Mouse (Mus musculus): Measurements from ENCODE around the gene Abhd5.

The Abhd5 gene

DNA sequence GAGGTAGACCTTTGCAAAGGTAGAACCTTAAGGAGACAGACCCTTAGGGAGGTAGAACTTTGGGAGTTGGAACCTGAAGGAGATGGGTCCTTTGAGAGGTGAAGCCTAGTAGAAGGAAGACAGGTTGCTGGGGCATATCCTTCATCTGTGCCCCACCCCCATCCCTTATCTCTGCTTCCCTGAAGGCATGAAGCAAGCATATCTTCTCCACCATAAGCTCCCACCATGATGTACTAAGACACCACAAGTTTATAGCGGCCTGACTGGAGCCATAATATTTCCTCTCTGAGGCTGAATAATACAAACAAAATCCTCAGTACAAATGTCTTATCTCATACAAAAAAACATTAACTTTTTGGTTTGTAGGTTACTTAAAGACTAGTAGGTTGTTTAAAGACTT lies 3.5 kb upstream of the Abhd5 start:
- no peak for DNase-seq (ENCODE audit: low spot score in 2 of 2)

DNA sequence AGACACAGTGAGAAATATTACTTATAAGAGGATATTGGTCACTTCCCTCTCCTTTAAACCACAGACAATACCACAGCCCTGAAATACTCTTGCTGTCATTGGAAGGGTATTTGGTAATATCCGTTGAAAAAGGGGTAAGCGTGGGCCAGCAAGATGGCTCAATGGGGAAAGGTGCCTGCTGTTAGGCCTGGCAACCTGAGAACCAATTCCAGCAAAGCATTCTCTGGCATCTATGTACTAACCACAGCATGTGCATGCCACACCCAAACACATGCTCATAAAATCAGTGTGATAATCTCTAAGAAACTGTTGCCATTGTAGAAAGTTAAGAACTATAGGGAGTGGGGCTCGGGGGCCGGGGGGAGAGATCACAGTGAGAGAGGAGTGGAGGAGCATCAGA lies 2.1 kb upstream of the Abhd5 start:
- no peak for DNase-seq (ENCODE audit: low spot score in 2 of 2)

DNA sequence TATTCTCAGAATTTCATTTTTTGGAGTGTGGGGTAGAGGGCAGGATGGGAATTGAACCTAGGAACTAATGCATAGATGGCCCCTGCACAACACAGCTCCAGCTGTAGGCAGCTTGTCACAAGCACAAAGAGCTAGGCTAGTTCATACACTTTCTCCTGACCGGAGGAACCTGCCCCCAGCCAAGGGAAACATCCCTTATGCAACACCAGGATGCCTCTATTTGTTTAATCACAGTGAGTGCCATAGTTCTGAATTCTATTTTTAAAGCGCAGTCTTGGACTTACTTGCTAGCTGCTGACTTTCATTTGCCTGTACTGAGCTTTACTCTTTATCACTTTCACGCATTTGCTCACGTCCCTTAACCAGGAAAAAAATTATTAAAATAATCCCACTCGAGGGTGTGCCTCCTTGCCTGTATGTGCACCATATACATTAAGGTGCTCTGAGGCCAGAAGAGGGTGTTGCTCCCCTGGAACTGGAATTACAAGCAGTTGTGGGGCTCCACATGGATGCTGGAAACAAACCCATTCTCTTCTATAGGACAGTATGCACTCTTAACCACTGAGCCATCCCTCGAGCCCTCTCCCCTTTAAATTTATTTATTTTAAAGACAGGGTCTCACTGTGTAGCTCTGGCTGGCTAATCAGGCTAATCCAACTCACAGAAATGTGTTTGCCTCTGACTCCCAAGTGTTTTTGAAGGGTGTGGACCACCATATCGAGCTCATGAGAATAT lies 845 bp upstream of the Abhd5 start:
- no peak for DNase-seq (ENCODE audit: low spot score in 2 of 2)

DNA sequence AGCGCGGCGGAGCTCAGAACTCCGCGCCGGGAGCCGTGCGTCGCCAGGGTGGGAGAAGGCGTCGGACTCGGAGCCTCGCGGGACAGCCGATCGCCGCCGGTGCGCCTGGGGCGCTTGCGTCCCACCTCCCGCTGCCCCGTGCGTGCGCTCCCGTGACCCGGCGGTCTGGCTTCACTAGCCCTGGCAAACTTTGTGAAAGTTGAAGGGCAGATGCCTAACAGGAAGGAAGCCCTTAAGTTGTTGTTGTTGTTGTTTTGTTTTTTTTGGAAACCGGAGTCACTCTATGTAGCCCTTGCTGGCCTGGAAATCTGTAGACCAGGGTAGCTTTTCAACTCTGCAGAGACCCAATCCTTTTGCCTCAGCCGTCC lies 601 bp downstream of the Abhd5 start:
- DNase-seq (ENCODE audit: low spot score in 2 of 2): no peak

DNA sequence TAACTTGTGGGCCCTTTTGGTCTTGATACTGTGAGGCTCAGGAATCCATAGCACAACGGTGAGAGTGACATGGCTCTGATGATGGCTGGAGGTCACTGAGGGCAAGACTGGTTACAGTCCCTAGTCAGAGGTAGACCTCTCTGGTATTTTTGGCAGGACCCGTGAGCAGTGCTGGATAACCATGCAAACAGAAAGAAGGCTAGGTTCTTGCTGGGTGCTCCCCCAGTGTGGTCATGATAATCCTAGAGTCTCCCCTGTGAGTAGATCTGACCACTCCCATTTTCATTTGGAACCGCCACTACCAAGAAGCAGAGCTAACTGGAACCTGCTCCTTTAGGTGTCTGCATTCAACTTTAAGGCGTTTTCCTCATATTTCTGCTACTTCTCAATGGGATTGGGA lies 1.5 kb downstream of the Abhd5 start:
- DNase-seq (ENCODE audit: low spot score in 2 of 2): no peak

DNA sequence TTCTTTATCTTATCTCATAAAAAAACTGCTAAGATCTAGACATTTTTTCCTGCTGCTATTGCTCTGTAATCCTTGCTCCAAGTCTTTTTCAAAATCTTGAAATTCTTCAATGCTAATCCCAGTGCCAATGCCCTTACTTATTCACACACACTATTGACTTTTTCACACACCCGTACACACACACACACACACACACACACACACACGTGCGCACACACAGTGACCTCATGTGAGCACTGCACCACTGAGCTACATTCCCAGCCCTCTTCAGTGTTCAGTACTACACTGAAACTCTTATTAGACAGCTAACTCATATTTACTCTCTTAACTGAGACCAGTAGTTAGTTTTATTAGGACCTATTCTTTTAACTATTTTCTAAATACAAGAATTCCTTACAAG lies 2.8 kb downstream of the Abhd5 start:
- DNase-seq (ENCODE audit: low spot score in 2 of 2): no peak

DNA sequence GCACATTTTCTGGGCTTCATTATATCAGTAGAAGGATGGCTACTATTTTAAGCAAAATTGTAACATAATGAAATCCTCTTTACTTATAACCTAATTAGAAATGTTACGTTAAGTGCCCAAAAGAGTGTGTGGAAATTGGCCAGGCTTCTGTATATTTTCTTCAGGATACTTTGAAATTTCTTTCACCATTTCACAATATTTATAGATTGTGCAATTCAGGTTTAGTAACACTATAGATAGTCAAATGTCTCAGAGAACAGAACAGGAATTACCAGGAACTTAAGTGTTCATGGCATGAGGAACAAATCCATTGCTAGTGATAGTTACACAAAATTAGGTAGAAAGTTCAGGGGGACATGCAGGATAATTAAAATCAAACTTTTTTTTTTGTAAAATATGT lies 5.7 kb downstream of the Abhd5 start:
- DNase-seq (ENCODE audit: low spot score in 2 of 2): no peak

DNA sequence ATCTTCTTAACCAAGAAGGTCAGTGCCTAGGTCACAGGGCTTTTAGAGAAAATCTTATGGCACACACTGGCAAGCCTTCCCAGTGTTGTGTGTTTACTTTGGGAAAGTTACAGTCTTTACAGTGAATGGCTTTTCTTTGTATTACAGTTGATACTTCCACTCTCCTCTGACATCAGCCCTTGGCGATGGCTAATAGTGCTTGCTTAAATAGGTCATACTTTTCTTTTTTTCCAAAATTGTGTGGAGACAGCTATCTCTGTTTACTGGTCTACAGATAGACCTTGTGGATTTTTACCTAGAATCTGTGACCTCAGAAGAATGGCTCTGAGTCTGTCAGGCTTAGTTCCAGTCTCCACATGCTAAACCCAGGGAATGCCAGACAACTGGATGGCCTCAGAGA lies 6.2 kb downstream of the Abhd5 start:
- no peak for DNase-seq (ENCODE audit: low spot score in 2 of 2)

DNA sequence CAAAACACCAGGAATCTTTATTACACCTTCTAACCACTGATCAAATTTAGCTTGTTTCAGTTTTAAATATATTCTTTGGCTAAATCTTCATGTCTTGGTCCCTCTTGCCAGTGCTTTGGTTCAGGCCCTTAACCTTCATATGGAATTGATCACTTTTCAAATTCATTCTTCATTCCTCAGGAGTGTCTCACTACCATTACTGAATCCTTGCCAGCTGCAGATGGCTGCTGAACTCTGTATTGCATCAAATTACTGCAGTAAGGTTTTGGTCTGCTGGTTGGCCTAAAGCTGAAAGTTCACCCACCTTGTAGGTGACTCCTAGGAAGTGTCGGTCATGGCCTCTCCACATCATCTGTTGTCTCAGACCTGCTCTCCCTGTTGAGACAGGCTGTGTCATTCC lies 12.8 kb downstream of the Abhd5 start:
- DNase-seq (ENCODE audit: low spot score in 2 of 2): no peak

DNA sequence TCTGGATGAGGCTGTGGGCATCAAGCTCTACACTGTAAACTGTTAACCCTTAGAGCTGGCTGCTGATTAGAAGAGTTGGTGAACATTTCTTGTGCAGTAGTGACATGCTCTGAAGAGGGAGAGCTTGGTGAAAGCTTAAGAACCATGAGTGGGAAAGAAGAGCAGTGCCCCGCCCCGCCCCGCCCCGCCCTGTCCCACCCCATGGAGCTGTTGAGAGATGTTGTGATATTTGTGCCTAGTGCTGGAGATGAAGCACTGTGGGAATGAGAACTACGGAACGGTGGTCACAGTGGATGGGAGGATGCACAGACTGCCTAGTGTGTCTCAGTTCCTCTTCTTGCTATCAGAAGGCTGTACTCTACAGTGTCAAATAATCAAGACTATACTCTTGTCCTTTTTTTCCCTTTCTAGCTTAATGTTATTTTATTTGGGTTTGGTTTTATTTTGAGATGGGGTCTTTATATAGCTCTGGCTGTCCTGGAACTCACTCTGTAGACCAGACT lies 18.9 kb downstream of the Abhd5 start:
- no peak for DNase-seq (ENCODE audit: low spot score in 2 of 2)

DNA sequence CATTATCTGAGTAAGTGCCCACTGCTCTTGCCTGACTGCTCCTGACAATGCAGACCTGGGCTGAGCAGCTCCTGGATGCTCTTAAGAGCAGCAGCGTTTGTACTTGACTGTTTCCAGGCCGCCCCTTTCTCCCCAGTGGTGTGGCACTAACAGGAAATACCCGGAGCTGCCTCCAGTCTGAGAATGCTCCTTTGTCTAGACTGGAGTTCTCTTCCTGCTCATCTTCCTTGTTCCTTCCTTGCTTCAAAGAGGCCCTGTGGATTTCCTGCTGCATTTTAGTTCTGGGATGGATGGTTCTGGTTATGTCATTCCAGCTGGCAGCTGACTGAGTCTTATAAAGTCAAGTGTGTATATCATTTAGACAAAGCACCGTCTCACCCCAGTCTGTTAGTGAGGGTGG lies 21.1 kb downstream of the Abhd5 start:
- DNase-seq (ENCODE audit: low spot score in 2 of 2): no peak

DNA sequence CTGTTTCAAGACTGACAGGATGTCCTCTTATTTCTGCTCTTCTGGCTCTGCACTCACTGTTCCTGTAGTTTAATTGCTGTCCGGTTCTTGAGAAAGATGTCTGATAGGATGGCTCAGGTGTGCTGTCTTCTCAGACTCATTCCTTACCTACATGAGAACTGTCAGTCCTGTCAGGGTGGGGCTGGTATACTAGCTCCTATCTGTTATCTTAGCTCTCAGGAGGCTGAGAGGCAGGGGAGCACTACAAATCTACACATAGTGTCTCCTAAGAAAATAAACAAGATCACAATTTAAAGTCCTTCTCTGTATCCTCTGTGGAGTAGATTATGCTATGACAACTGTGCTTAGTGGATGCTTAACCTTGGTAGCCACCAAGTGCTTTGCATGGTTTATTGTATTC lies 21.6 kb downstream of the Abhd5 start:
- DNase-seq (ENCODE audit: low spot score in 2 of 2): no peak

DNA sequence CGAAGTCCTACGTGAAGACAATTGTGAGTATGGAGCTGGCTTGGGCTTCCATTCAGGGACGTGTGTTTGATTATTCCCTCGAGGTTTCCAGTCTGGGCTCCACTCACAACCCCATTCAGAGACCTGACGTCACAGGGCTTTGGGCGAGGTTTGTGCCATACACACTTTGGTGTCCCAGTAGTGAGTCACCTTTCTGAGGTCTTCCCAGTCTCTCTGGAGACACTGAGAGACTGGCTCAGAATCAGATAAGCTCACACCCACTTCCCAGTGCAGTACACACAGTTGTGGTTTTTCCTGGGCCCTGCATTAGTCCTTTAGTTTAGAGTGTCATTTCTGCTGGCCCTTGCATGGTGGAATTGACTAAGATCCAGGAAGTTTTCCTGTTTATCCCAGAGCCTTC lies 27.6 kb downstream of the Abhd5 start:
- no peak for DNase-seq (ENCODE audit: low spot score in 2 of 2)

DNA sequence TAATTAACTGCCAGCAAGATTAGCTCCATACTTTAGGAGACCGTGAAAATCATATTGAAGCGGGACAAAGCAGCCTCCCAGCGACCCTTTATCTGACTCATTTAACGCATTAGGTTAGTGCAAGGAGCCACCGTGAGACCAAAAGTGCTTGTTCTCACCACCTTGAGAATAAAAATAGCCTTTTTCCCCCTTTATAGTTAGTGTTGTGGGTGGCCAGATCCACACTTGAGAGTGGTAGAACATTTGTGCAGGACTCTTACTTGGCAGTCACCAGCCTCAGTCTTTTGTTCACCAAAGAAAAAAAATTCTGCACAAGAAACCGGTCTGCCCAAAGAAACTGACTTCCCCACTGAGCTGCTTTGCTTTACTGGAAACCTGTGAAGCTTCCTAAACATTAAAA lies 29.6 kb downstream of the Abhd5 start:
- DNase-seq (ENCODE audit: low spot score in 2 of 2): no peak

DNA sequence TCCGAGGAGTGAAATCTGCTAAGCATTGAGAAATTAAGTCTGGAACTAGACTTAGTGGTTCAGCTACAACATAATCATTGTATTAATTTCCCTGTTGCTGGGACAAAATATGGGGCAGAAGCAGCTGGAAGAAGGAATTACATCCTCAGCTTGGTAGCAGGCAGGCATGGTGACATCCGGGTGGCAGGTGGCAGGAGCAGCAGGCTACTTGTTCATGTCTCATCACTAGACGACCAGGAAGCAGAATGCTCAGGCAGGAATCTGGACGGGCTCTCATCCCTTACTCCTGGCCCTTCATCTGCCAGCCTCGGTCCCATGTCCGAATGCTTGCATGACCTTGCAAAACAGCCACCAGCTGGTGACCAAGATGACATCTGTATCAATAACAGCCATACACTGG lies 30.6 kb downstream of the Abhd5 start:
- DNase-seq (ENCODE audit: low spot score in 2 of 2): no peak

DNA sequence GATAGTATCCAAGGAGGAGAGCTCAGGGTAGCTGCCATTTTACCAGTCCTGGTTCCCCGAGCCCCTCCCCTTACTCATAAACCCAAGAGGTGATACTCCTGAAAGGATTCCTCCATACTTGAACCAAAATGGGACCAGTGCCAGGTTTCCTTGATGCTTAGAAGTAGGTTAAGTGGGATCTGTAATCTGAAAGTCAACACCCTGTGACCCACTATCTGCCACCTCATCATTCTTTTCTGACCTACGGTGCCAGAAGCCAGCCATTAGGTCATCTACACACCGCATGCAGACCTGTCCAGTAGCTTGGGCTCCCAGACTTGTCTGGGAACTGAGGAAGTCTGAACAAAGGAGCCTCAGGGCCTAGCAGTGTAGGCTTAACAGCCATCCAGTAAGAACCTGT lies 34.6 kb downstream of the Abhd5 start:
- DNase-seq (ENCODE audit: low spot score in 2 of 2): no peak

DNA sequence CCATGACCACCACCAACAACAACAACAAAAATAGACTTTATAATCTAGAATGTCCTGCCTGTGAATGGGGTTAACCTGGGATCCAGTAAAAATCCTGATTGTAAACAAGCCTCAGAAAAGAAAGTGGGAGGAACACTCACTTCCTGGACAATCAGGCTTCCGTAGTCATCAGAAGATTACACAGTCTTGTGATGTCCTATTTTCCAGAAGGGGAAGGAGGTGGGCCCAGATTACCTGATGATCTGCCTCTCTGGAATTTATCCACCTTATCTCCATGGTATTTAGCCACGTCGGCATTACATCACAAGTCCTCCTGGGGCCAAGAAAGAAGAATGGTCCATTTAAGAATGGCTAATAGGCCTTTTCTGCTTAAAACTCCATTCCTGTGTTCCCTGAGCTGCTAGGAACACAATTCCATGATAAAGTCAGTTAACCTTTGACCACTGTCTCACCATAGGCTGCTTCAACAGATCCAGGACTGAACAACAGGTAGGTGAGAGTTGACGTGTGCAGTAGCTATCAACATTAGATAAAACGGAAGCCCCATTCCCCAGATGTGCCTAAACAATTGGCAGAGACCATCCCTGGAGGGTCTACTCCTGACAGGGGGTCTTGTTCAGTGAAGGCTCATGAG lies 38.0 kb downstream of the Abhd5 start:
- DNase-seq (ENCODE audit: low spot score in 2 of 2): no peak

DNA sequence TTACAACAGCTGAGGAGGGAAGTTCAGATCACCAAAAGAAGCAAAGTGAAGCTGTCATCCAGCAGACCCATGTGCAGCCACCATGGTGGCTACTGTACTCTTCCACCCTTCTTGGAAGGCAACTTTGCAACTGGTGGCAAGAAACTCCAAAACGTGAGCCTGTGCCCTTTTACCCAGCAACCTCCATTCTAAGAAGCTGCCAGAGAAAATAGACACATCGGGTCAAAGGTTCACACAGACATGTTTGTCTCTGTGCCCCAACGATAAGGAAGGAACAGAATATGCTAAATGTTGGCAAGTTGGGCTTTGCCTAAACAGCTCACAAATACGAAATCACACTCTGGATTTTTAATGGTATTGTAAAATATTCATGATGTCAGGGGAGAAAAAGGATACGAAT lies 44.4 kb downstream of the Abhd5 start:
- DNase-seq (ENCODE audit: low spot score in 2 of 2): no peak

DNA sequence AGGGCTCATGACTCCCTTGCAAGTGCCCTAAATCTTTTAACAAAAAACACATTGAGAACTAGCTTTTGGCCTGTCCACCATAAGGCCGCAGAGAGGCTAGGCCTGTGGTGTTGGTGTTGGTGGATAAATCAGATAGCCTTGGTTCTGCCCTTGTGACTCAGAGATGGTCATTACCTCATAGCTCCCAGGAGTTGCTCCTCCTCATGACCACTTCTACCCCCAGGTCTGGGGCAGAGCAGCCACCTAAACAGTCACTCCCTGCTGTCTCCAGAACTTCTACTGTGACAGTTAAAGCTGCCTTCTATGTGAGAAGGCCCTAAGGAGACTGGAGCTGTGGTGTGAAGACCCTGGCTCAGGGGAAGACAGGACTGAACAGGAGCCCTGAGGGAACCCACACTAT lies 45.7 kb downstream of the Abhd5 start:
- no peak for DNase-seq (ENCODE audit: low spot score in 2 of 2)

DNA sequence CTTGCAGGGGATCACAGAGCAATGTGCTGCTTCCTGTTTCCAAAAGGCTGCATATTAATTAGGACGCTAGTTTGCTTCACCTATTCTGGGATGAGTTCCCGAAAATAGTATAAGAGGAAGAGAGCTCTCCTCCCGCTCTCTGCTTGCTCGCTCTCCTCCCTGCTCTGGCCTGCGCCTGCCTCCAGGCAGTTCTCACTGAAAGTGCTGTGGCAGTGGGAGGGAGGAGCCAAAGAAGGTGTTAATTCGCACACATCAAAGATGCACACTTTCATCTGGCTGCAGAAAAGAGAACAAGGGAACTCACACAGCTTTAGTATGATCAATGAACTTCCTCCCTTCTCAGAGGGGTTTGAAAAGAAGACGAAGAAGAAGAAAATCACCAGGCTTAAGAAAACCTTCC lies 47.3 kb downstream of the Abhd5 start:
- no peak for DNase-seq (ENCODE audit: low spot score in 2 of 2)

DNA sequence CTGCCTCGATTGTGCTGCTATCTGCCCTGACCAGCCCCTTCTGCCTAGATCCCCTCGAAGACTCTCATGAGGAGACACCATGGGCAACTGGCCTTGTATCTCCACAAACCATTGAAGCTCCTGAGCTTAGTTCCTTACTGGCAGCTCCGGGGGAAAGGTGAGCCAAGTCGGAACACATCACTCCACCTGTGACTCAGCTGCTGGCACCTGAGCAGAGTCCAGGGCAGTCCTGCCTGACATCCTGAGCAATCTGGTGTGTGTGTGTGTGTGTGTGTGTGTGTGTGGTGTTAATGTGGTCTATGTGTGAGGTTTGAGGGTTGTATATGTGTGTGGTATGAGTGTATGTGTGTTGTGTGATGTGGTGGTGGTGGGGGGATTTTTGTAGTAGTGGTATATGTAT lies 49.8 kb downstream of the Abhd5 start:
- DNase-seq (ENCODE audit: low spot score in 2 of 2): no peak

DNA sequence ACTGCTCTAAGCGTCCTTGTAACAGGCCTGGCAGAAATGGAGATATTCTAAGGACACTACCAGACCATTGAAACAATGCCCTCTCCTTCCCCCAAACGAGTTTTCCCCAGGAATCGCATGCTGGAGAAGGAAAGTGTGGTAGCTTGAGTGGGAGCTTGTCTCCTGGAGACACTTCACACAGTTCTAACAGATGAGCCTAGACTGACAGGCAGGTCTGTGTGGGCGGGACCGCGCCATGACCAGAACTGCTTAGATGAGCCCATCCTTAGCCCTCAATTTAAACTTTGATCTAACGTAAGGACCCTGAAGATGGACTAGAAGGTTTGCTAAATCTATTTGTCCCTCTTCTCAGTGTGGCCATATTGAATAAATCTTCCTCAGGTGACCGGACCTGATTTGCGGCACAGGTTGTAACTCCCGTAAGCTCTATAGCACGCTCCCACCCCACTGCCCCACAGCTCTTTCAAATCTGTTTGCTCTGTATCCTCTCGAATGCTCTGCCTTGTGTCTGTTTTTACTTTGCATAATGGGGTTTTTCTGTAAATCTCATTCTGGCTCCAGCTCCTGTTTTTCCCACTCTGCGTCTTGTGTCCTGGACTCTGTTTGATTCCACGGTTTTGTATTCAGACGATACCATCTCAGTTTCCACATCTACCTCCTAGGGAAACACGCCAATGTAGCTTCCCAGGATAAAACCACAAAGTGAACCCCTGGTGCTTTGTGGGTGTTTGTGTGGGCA lies 59.2 kb downstream of the Abhd5 start:
- DNase-seq (ENCODE audit: low spot score in 2 of 2): no peak

DNA sequence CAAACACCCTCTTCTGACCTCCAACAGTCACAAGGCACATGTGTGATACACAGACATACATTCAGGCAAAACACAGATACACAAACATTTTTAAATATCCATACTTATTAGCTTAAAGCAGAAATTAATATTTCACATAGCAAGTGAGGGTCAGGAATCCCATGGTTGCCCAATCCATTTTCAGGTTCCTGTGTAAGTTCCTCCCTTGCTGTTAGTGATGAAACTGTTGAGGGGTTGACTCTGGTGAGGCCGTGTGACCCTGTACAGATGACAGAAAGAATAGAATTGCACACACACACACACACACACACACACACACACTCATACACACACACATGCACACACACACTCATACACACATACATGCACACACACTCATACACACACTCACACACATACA lies 63.2 kb downstream of the Abhd5 start:
- DNase-seq (ENCODE audit: low spot score in 2 of 2): no peak

Measured in right cerebral cortex, postnatal 36 days (tissue).